Mouse (Mus musculus): ENCODE measurements around the gene Neurl1a. TPM values are rescaled to one million over a fixed set of nuclear protein-coding genes. Genes with fewer than 3 reads are reported as not detected.
A peak's percentile ranks its signal among the peaks of the same experiment; 100 is the strongest.

The Neurl1a gene
- polyA plus RNA-seq, 1 experiment from 2014 or later: 15.0 TPM

DNA sequence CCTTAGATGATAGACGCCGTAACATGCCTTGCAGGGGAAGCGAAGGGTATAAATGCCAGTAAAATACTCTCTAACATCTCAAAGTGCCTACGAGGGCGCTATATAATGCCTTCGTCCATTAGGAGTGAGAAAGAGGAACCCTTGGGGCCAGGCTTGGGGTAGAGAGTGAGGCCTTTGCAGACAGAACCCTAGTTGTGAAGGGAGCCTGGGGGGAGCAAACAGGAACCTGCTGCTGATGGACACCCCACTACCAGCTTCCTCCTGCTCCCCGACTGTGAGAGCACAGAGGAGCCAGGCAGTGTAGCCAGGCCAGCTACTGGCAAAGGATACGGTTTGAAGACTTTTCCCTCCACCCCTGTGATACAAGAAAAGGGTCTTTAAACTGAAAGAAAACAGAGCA, 85.0 kb downstream of the Neurl1a start:
- no peak overlapping the region for H3K4me2 ChIP-seq
- H3K9me3 ChIP-seq: no peaks in the 10 kb centered on the region
- H3K9ac ChIP-seq: no peak overlapping the region
- WGBS: 91% methylated on average over 8 of the region's 8 CpGs
- no peak overlapping the region for H3K27ac ChIP-seq
- no peaks in the 10 kb centered on the region for H3K27me3 ChIP-seq (replicated peaks)
- ATAC-seq (replicated peaks): no peak
- H3K4me1 ChIP-seq: no peaks in the 10 kb centered on the region
- no peak overlapping the region for H3K4me3 ChIP-seq
- no peaks in the 10 kb centered on the region for H3K36me3 ChIP-seq (replicated peaks)

- Histone ChIP-seq H3K36me3 (replicated peaks) (no peaks in the 10 kb centered on the region), H3K4me1 (no peaks in the 10 kb centered on the region), H3K9me3 (no peaks in the 10 kb centered on the region), H3K27ac (no peak overlapping the region), H3K4me3 (no peak overlapping the region), H3K27me3 (replicated peaks) (no peaks in the 10 kb centered on the region), H3K9ac (no peak overlapping the region), H3K4me2 (no peak overlapping the region)
- ATAC-seq (replicated peaks): peak; percentile 45; the same call in 1 of the 2 replicates
- WGBS: 42% methylated on average over 11 of the region's 11 CpGs
Observed at GRCm38 (mm10) chr19:47264322-47265092, 85.9 kb downstream of the Neurl1a start.

GRCm38 (mm10) chr19:47266070-47266801, 87.6 kb downstream of the Neurl1a start:
- H3K27me3 ChIP-seq (replicated peaks): no peaks in the 10 kb centered on the region
- ATAC-seq (replicated peaks): no peak
- H3K36me3 ChIP-seq (replicated peaks): no peaks in the 10 kb centered on the region
- no peak overlapping the region for H3K9ac ChIP-seq
- no peak overlapping the region for H3K4me2 ChIP-seq
- H3K4me3 ChIP-seq: no peak overlapping the region
- no peak overlapping the region for H3K27ac ChIP-seq
- WGBS: 92% methylated on average over 18 of the region's 18 CpGs
- H3K4me1 ChIP-seq: no peaks in the 10 kb centered on the region
- H3K9me3 ChIP-seq: no peaks in the 10 kb centered on the region

- 92% methylated on average over 21 of the region's 21 CpGs for WGBS
- Histone ChIP-seq H3K4me2 (no peak overlapping the region), H3K27me3 (replicated peaks) (no peaks in the 10 kb centered on the region), H3K27ac (no peak overlapping the region), H3K36me3 (replicated peaks) (no peaks in the 10 kb centered on the region), H3K9ac (no peak overlapping the region), H3K9me3 (no peaks in the 10 kb centered on the region), H3K4me3 (no peak overlapping the region), H3K4me1 (no peaks in the 10 kb centered on the region)
- no peak for ATAC-seq (replicated peaks)
Observed at GRCm38 (mm10) chr19:47267066-47267465, 88.4 kb downstream of the Neurl1a start.

DNA sequence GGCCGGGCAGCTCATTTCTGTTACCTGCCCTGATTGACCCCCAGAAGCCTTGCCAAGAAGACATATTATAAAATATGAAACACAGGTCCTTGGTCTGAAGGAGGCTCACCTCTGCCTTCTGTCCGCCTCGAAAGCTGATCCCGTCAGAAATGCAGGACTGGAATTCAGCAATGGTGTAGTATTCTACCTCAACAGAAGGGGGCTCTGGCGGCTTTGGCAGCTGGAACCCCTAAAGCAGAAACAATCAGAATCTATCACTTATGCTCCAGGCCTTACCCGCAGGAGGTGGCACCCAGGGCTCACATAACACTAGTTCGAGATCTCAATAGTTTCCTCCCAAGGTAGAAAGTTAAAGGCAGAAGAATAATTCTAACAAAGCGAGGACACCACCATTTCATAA, 91.1 kb downstream of the Neurl1a start:
- Histone ChIP-seq H3K9ac (no peak overlapping the region), H3K27me3 (replicated peaks) (no peaks in the 10 kb centered on the region), H3K27ac (no peak overlapping the region), H3K4me2 (no peak overlapping the region), H3K36me3 (replicated peaks) (no peaks in the 10 kb centered on the region), H3K4me3 (no peak overlapping the region), H3K4me1 (no peaks in the 10 kb centered on the region), H3K9me3 (no peaks in the 10 kb centered on the region)
- 53% methylated on average over 8 of the region's 8 CpGs for WGBS
- ATAC-seq (replicated peaks): no peak

DNA sequence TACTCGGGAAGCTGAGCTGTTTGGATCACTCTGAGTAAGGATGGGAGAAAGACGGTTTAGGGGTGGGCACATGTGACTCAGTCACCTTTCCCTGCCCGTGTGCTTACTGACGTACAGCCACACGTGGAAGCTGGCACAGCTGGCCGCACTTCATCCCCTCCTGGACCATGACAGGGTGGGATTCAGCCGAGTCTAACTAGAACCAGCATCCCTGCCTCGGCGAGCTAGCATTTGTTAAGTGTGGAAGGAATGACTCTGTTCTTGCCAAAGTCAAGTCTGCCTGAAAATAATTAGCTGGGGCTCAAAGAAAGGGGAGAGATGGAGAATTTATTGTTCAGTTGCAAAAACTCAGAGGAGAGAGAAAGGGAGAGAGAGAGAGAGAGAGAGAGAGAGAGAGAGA, 91.9 kb downstream of the Neurl1a start:
- H3K27ac ChIP-seq: no peak overlapping the region
- no peak for ATAC-seq (replicated peaks)
- H3K9ac ChIP-seq: no peak overlapping the region
- H3K9me3 ChIP-seq: no peaks in the 10 kb centered on the region
- no peaks in the 10 kb centered on the region for H3K36me3 ChIP-seq (replicated peaks)
- no peak overlapping the region for H3K4me2 ChIP-seq
- H3K4me3 ChIP-seq: no peak overlapping the region
- no peaks in the 10 kb centered on the region for H3K27me3 ChIP-seq (replicated peaks)
- 85% methylated on average over 9 of the region's 9 CpGs for WGBS
- H3K4me1 ChIP-seq: no peaks in the 10 kb centered on the region

GRCm38 (mm10) chr19:47276730-47277129, 98.1 kb downstream of the Neurl1a start:
- Histone ChIP-seq H3K9me3 (no peaks in the 10 kb centered on the region), H3K4me2 (no peak overlapping the region), H3K4me1 (0 out of 2 replicates have a peak, but pooled peaks cover 2% of the 10 kb centered on the region), H3K4me3 (no peak overlapping the region), H3K27me3 (replicated peaks) (no peaks in the 10 kb centered on the region), H3K36me3 (replicated peaks) (no peaks in the 10 kb centered on the region), H3K9ac (no peak overlapping the region), H3K27ac (no peak overlapping the region)
- no peak for ATAC-seq (replicated peaks)
- WGBS: 89% methylated on average over 6 of the region's 6 CpGs

DNA sequence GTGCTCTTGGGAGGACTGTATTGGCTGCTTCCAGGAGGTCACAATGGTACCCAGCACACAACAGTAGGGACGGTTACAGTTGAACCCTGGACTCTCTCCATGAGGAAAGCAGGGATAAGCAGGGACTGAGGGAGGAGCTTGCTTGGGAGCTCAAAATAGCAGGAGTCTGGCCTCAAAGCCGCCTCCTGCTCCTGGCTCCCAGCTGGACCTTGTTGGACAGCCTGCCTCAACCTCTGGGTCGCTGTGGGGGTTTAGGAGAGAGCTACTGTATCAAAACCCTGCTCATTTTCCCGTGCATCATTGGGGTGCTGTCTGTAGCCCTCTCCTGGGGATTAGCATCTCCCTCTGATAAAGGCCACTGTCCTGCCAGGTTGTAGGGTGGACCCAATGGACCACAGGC, 100.8 kb downstream of the Neurl1a start:
- no peak for ATAC-seq (replicated peaks)
- peak overlapping the region; percentile 53; the same call in 1 of the 2 replicates for H3K27ac ChIP-seq
- H3K4me2 ChIP-seq: no peak overlapping the region
- no peaks in the 10 kb centered on the region for H3K36me3 ChIP-seq (replicated peaks)
- H3K9me3 ChIP-seq: no peaks in the 10 kb centered on the region
- no peaks in the 10 kb centered on the region for H3K27me3 ChIP-seq (replicated peaks)
- 78% methylated on average over 4 of the region's 4 CpGs for WGBS
- H3K4me1 ChIP-seq: 0 out of 2 replicates have a peak, but pooled peaks cover 2% of the 10 kb centered on the region
- H3K4me3 ChIP-seq: no peak overlapping the region
- H3K9ac ChIP-seq: no peak overlapping the region

- whole genome bisulfite sequencing: 80% methylated on average over 15 of the region's 15 CpGs
- ATAC-seq (replicated peaks): peak; percentile 44; the same call in 1 of the 2 replicates
- H3K9me3 ChIP-seq: no peaks in the 10 kb centered on the region
Observed at GRCm38 (mm10) chr19:47279788-47280532, 101.3 kb downstream of the Neurl1a start.

GRCm38 (mm10) chr19:47280894-47281293, 102.3 kb downstream of the Neurl1a start:
- no peaks in the 10 kb centered on the region for H3K27me3 ChIP-seq (replicated peaks)
- no peak overlapping the region for H3K9ac ChIP-seq
- no peak overlapping the region for H3K4me2 ChIP-seq
- H3K4me1 ChIP-seq: 0 out of 2 replicates have a peak, but pooled peaks cover 2% of the 10 kb centered on the region
- no peak overlapping the region for H3K27ac ChIP-seq
- ATAC-seq (replicated peaks): no peak
- no peak overlapping the region for H3K4me3 ChIP-seq
- no peaks in the 10 kb centered on the region for H3K9me3 ChIP-seq
- no peaks in the 10 kb centered on the region for H3K36me3 ChIP-seq (replicated peaks)
- WGBS: 79% methylated on average over 9 of the region's 9 CpGs

More at GRCm38 (mm10) chr19:47279788-47280532, 101.3 kb downstream of the Neurl1a start:
- Histone ChIP-seq H3K36me3 (replicated peaks) (no peaks in the 10 kb centered on the region), H3K4me3 (no peak overlapping the region), H3K4me2 (no peak overlapping the region), H3K27ac (peak overlapping the region; percentile 53; the same call in 1 of the 2 replicates), H3K9ac (no peak overlapping the region), H3K27me3 (replicated peaks) (no peaks in the 10 kb centered on the region), H3K4me1 (0 out of 2 replicates have a peak, but pooled peaks cover 2% of the 10 kb centered on the region)

DNA sequence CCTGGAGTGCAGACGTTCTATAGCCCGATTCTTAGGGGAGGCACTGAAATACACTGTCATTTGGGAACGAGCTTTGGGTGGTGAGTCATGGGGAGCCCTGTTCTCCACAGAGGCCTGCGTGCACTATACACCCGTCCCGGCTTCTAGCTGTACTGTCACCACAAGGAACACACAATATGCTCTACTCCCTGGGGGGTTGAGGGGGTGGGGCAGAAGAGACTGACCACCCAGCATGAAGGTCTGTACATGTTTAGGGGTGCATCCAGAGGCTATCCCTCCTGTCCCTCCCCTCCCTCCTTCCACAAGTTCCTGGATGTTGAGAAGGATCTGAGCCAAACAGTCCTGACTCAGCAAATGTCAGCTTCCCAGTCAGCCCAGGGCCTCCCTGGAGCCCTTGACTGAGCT, 103.4 kb downstream of the Neurl1a start:
- no peak overlapping the region for H3K27ac ChIP-seq
- no peaks in the 10 kb centered on the region for H3K9me3 ChIP-seq
- H3K9ac ChIP-seq: no peak overlapping the region
- H3K4me3 ChIP-seq: no peak overlapping the region
- no peaks in the 10 kb centered on the region for H3K27me3 ChIP-seq (replicated peaks)
- H3K4me1 ChIP-seq: 0 out of 2 replicates have a peak, but pooled peaks cover 2% of the 10 kb centered on the region
- no peak overlapping the region for H3K4me2 ChIP-seq
- H3K36me3 ChIP-seq (replicated peaks): no peaks in the 10 kb centered on the region
- WGBS: 81% methylated on average over 6 of the region's 6 CpGs
- ATAC-seq (replicated peaks): no peak

GRCm38 (mm10) chr19:47282688-47283215, 104.1 kb downstream of the Neurl1a start:
- Histone ChIP-seq H3K4me3 (no peak overlapping the region), H3K9ac (no peak overlapping the region), H3K4me2 (no peak overlapping the region), H3K27ac (no peak overlapping the region), H3K27me3 (replicated peaks) (no peaks in the 10 kb centered on the region), H3K36me3 (replicated peaks) (no peaks in the 10 kb centered on the region), H3K4me1 (0 out of 2 replicates have a peak, but pooled peaks cover 2% of the 10 kb centered on the region), H3K9me3 (no peaks in the 10 kb centered on the region)
- ATAC-seq (replicated peaks): no peak
- WGBS: 95% methylated on average over 17 of the region's 17 CpGs
